Mouse (Mus musculus): ENCODE measurements around the gene Prss37. TPM values are rescaled to one million over a fixed set of nuclear protein-coding genes. Genes with fewer than 3 reads are reported as not detected.

Prss37 gene
- polyA plus RNA-seq (2012; rRNA removed) (not detected in 2 replicates), polyA plus RNA-seq (2014; fragmentation: Nextera tagmentation; extraction: Ambion mirVana) (not detected in 2 replicates)

DNA sequence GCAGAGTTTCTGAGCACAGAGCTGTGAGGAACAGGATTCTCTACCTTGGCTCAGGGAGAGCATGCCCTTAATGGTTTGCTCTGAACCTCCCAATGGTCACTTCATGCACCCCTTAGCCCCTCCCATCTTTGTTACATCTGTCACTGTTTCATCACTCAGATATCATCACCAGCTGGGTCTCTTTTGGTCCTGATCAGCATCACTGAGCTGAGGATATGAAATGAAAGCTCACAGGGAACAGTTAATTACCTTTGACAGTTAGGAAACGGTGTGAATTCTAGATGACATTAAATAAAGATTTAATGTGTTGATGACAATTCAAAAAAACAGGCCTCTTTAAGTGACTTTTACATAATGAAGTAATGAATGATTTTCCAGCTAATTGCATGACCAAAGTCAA, at the start of gene Prss37:
Prss37 (minus strand) TSS at position 101 of the 400 bp plus-strand sequence.
- Histone ChIP-seq H3K4me3 (ENCODE audit: insufficient read depth in 1 of 2, low read depth in 2 of 2, low read length in 2 of 2) (no peak within 1 kb of the TSS), H3K9me3 (ENCODE audit: control insufficient read depth, low read length) (no peaks in the 10 kb centered on the region), H3K4me1 (replicated peaks; ENCODE audit: control insufficient read depth in 2 of 2, insufficient read depth in 2 of 2, low read length in 1 of 2) (no peaks in the 10 kb centered on the region), H3K27me3 (ENCODE audit: control insufficient read depth, insufficient read depth, low read length) (no peaks in the 10 kb centered on the region), H3K9ac (replicated peaks) (no peak within 1 kb of the TSS), H3K36me3 (replicated peaks; ENCODE audit: control insufficient read depth, insufficient read depth, low read depth) (no peaks in the 10 kb centered on the region), H3K4me2 (ENCODE audit: low read depth) (no peak within 1 kb of the TSS), H3K27ac (no peak within 1 kb of the TSS)
- ATAC-seq (ENCODE audit: insufficient read depth) (no peak), DNase-seq (ENCODE audit: low read depth in 3 of 3, low spot score in 3 of 3) (no peak)
- 65% methylated on average over 1 of the region's 1 CpGs for WGBS (ENCODE audit: insufficient replicate concordance)
- TF ChIP-seq CTCF (IDR thresholded peaks at IDR 0.05; ENCODE audit: low read depth): no peak
- no peak for TF ChIP-seq EP300 (IDR thresholded peaks at IDR 0.05; ENCODE audit: low read depth)

- no peak for DNase-seq (ENCODE audit: low read depth in 3 of 3, low spot score in 3 of 3)
- H3K9me3 ChIP-seq (ENCODE audit: control insufficient read depth, low read length): no peaks in the 10 kb centered on the region
- no peaks in the 10 kb centered on the region for H3K27me3 ChIP-seq (ENCODE audit: control insufficient read depth, insufficient read depth, low read length)
- H3K36me3 ChIP-seq (replicated peaks; ENCODE audit: control insufficient read depth, insufficient read depth, low read depth): no peaks in the 10 kb centered on the region
- ATAC-seq (ENCODE audit: insufficient read depth): no peak
- H3K4me1 ChIP-seq (replicated peaks; ENCODE audit: control insufficient read depth in 2 of 2, insufficient read depth in 2 of 2, low read length in 1 of 2): no peaks in the 10 kb centered on the region
- no peak within 1 kb of the TSS for H3K9ac ChIP-seq (replicated peaks)
- no peak within 1 kb of the TSS for H3K4me2 ChIP-seq (ENCODE audit: low read depth)
- WGBS (ENCODE audit: insufficient replicate concordance): 41% methylated on average over 2 of the region's 2 CpGs
- no peak for TF ChIP-seq EP300 (IDR thresholded peaks at IDR 0.05; ENCODE audit: low read depth)
- no peak for TF ChIP-seq CTCF (IDR thresholded peaks at IDR 0.05; ENCODE audit: low read depth)
- no peak within 1 kb of the TSS for H3K27ac ChIP-seq
- no peak within 1 kb of the TSS for H3K4me3 ChIP-seq (ENCODE audit: insufficient read depth in 1 of 2, low read depth in 2 of 2, low read length in 2 of 2)
These were observed 35.6 kb upstream of the Prss37 start, which contains the start of gene Olfr461 for GRCm38 (mm10) chr6:40554950-40555349. Gene Olfr461, minus strand, starts transcription at chr6:40555050.

DNA sequence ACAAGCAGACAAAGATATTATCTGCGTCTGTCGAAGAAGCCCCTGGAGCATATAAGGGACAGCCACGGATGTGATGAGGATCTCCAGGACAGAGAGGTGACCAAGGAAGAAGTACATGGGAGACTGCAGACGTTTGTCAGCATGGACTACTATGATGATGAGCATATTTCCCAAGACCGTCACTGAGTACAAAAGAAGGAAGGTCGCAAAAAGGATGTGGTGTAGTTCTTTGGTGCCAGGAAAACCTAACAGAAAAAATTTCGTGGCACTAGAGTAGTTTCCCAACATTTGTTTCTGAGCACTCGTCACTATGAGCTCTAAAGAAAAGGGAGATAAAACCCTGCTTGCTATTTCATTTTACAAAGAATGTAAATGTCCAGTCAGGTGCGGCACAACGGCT, 25.4 kb upstream of the Prss37 start:
- H3K9me3 ChIP-seq (ENCODE audit: control insufficient read depth, low read length): no peaks in the 10 kb centered on the region
- no peaks in the 10 kb centered on the region for H3K27me3 ChIP-seq (ENCODE audit: control insufficient read depth, insufficient read depth, low read length)
- H3K4me1 ChIP-seq (replicated peaks; ENCODE audit: control insufficient read depth in 2 of 2, insufficient read depth in 2 of 2, low read length in 1 of 2): no peaks in the 10 kb centered on the region
- H3K9ac ChIP-seq (replicated peaks): no peak overlapping the region
- 58% methylated on average over 10 of the region's 10 CpGs for WGBS (ENCODE audit: insufficient replicate concordance)
- H3K4me3 ChIP-seq (ENCODE audit: insufficient read depth in 1 of 2, low read depth in 2 of 2, low read length in 2 of 2): no peak overlapping the region
- no peak for DNase-seq (ENCODE audit: low read depth in 3 of 3, low spot score in 3 of 3)
- no peaks in the 10 kb centered on the region for H3K36me3 ChIP-seq (replicated peaks; ENCODE audit: control insufficient read depth, insufficient read depth, low read depth)
- no peak overlapping the region for H3K27ac ChIP-seq
- no peak for ATAC-seq (ENCODE audit: insufficient read depth)
- TF ChIP-seq EP300 (IDR thresholded peaks at IDR 0.05; ENCODE audit: low read depth) (no peak), CTCF (IDR thresholded peaks at IDR 0.05; ENCODE audit: low read depth) (no peak)
- no peak overlapping the region for H3K4me2 ChIP-seq (ENCODE audit: low read depth)

GRCm38 (mm10) chr6:40493229-40493628, 26.1 kb downstream of the Prss37 start, which contains the start of gene Tas2r108:
Gene Tas2r108, plus strand, starts transcription at chr6:40493529.
- Histone ChIP-seq H3K4me1 (replicated peaks; ENCODE audit: control insufficient read depth in 2 of 2, insufficient read depth in 2 of 2, low read length in 1 of 2) (no peaks in the 10 kb centered on the region), H3K27me3 (ENCODE audit: control insufficient read depth, insufficient read depth, low read length) (no peaks in the 10 kb centered on the region), H3K4me3 (ENCODE audit: insufficient read depth in 1 of 2, low read depth in 2 of 2, low read length in 2 of 2) (no peak within 1 kb of the TSS), H3K4me2 (ENCODE audit: low read depth) (no peak within 1 kb of the TSS), H3K9me3 (ENCODE audit: control insufficient read depth, low read length) (no peaks in the 10 kb centered on the region), H3K9ac (replicated peaks) (no peak within 1 kb of the TSS), H3K27ac (no peak within 1 kb of the TSS), H3K36me3 (replicated peaks; ENCODE audit: control insufficient read depth, insufficient read depth, low read depth) (no peaks in the 10 kb centered on the region)
- DNase-seq (ENCODE audit: low read depth in 3 of 3, low spot score in 3 of 3) (no peak), ATAC-seq (ENCODE audit: insufficient read depth) (no peak)
- WGBS (ENCODE audit: insufficient replicate concordance): 71% methylated on average over 3 of the region's 3 CpGs
- no peak for TF ChIP-seq CTCF (IDR thresholded peaks at IDR 0.05; ENCODE audit: low read depth)
- no peak for TF ChIP-seq EP300 (IDR thresholded peaks at IDR 0.05; ENCODE audit: low read depth)

- Histone ChIP-seq H3K4me2 (ENCODE audit: low read depth) (no peak within 1 kb of the TSS), H3K27ac (no peak within 1 kb of the TSS), H3K36me3 (replicated peaks; ENCODE audit: control insufficient read depth, insufficient read depth, low read depth) (no peaks in the 10 kb centered on the region), H3K4me3 (ENCODE audit: insufficient read depth in 1 of 2, low read depth in 2 of 2, low read length in 2 of 2) (no peak within 1 kb of the TSS), H3K9me3 (ENCODE audit: control insufficient read depth, low read length) (no peaks in the 10 kb centered on the region), H3K4me1 (replicated peaks; ENCODE audit: control insufficient read depth in 2 of 2, insufficient read depth in 2 of 2, low read length in 1 of 2) (no peaks in the 10 kb centered on the region), H3K9ac (replicated peaks) (no peak within 1 kb of the TSS), H3K27me3 (ENCODE audit: control insufficient read depth, insufficient read depth, low read length) (no peaks in the 10 kb centered on the region)
- TF ChIP-seq EP300 (IDR thresholded peaks at IDR 0.05; ENCODE audit: low read depth) (no peak), CTCF (IDR thresholded peaks at IDR 0.05; ENCODE audit: low read depth) (no peak)
- ATAC-seq (ENCODE audit: insufficient read depth) (no peak), DNase-seq (ENCODE audit: low read depth in 3 of 3, low spot score in 3 of 3) (no peak)
These were observed 28.4 kb downstream of the Prss37 start, which contains the start of gene Tas2r137 for GRCm38 (mm10) chr6:40490933-40491332. Gene Tas2r137, plus strand, starts transcription at chr6:40491233.

Data from liver, embryonic 14.5 days (tissue).